Mouse (Mus musculus) granulocyte monocyte progenitor cell, adult 5-6 weeks (primary cell): Measurements from ENCODE around the gene Rhbg. TPM values are rescaled to one million over a fixed set of nuclear protein-coding genes. Genes with fewer than 3 reads are reported as not detected.
"Not testable (repeated sequence)": the region's sequence is repeated elsewhere in the genome, so short reads cannot be mapped to it uniquely, and the experiment has no call there.

Experiments
- ATAC-seq: replicated peaks from 2 replicates; pipeline ENCODE4 v1.8.0; 2016; ENCODE audit warnings: mild to moderate bottlenecking, moderate TSS enrichment, inconsistent platforms; ENCODE audit not compliant: poor library complexity, severe bottlenecking
- total RNA-seq, 2 experiments: library from RNA; stranded (forward) in 1 of 2; stranded (reverse) in 1 of 2; fragments of 200-712, 200-1000 nt in 1 of 2; fragments of >200 nt in 1 of 2; fragmentation: Nextera tagmentation in 1 of 2; gene quantifications; 2 replicates each; pipeline ENCODE4 v1.2.3; 2014 to 2017

Rhbg gene
- total RNA-seq, 2 experiments from 2014 or later, result not detected

GRCm38 (mm10) chr3:88268014-88268413 lies 13.5 kb upstream of the Rhbg start:
- ATAC-seq, result not testable (repeated sequence)

GRCm38 (mm10) chr3:88262346-88262745 lies 7.8 kb upstream of the Rhbg start:
- ATAC-seq, result no peak

- ATAC-seq, result no peak
Observed at GRCm38 (mm10) chr3:88256382-88256781, 1.9 kb upstream of the Rhbg start.

GRCm38 (mm10) chr3:88255950-88256349 lies 1.4 kb upstream of the Rhbg start:
- no peak for ATAC-seq

GRCm38 (mm10) chr3:88252739-88253138 lies 1.8 kb downstream of the Rhbg start:
- no peak for ATAC-seq

- no peak for ATAC-seq
Observed at GRCm38 (mm10) chr3:88248406-88248805, 6.1 kb downstream of the Rhbg start.

- no peak for ATAC-seq
Observed at GRCm38 (mm10) chr3:88247666-88248065, 6.8 kb downstream of the Rhbg start.

- peak; percentile 65 for ATAC-seq
Observed at GRCm38 (mm10) chr3:88245811-88246210, 8.7 kb downstream of the Rhbg start.

GRCm38 (mm10) chr3:88244071-88244470 lies 10.4 kb downstream of the Rhbg start:
- peak; percentile 43; the same call in 1 of the 2 replicates for ATAC-seq

- ATAC-seq, result peak; percentile 64
Observed at GRCm38 (mm10) chr3:88242531-88242930, 12.0 kb downstream of the Rhbg start.

- ATAC-seq, result no peak
Observed at GRCm38 (mm10) chr3:88241045-88241786, 13.3 kb downstream of the Rhbg start.

GRCm38 (mm10) chr3:88239446-88239845 lies 15.1 kb downstream of the Rhbg start:
- ATAC-seq, result no peak

- no peak for ATAC-seq
Observed at GRCm38 (mm10) chr3:88238866-88239391, 15.6 kb downstream of the Rhbg start.

GRCm38 (mm10) chr3:88237556-88238194 lies 16.8 kb downstream of the Rhbg start:
- ATAC-seq, result peak; percentile 75

GRCm38 (mm10) chr3:88237161-88237555 lies 17.4 kb downstream of the Rhbg start:
- no peak for ATAC-seq

- no peak for ATAC-seq
Observed at GRCm38 (mm10) chr3:88235616-88236015, 18.9 kb downstream of the Rhbg start.

GRCm38 (mm10) chr3:88235216-88235615 lies 19.3 kb downstream of the Rhbg start:
- ATAC-seq, result no peak

GRCm38 (mm10) chr3:88234041-88234440 lies 20.5 kb downstream of the Rhbg start:
- no peak for ATAC-seq

GRCm38 (mm10) chr3:88232851-88233649 lies 21.5 kb downstream of the Rhbg start:
- ATAC-seq, result no peak

- ATAC-seq, result peak; percentile 80
Observed at GRCm38 (mm10) chr3:88232301-88232702, 22.2 kb downstream of the Rhbg start.
